Comparison of ENCODE assay signal across 8 mouse cellular contexts in the genomic region with DNA sequence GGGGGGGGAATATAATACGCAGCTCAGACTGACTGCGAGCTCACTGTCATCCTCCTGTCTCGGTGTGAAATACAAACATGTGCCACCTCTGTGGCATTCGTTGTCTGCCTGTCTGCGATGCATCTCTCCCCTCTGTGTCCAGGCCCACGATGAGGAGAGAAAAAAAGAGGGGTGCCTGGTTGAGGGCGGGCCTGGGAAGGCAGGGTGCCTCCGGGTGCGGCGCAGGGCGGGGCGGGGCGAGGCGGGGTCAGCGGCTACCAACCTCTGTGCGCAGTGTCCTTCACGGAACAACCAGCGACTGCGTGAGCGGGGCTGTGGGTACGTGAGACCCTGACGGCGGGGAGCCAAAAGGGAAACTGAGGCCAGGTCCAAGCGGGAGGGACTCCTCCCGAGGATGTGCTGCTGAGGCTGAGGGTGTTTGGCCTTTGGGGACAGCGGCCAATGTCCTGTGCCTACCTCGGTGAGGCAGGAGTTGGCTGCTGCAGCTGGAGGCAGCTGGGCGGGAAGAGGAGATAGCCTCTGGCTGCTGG. TPM values are rescaled to one million over a fixed set of nuclear protein-coding genes. Genes with fewer than 3 reads are reported as not detected.
DNase-seq lines count a peak whose midpoint lies in the region; ATAC-seq and TF ChIP-seq lines count a peak whose summit lies in the region.

TSS of gene Tspo (plus strand) at position 266 of the 530 bp plus-strand sequence.
TSS of gene Mcat (minus strand) at position 461 of the 530 bp plus-strand sequence.

- WGBS in hindbrain, embryonic 13.5 days = 2% methylated on average over 28 of the region's 28 CpGs
- 1% methylated on average over 26 of the region's 28 CpGs for WGBS in midbrain, postnatal 0 days

- H3K4me2 ChIP-seq in hindbrain, embryonic 13.5 days = peak within 1 kb of the TSS; percentile 67
- H3K4me2 ChIP-seq in midbrain, postnatal 0 days (ENCODE audit: low read depth, low read length, poor library complexity, severe bottlenecking) = peak within 1 kb of the TSS; percentile 68

- H3K36me3 ChIP-seq in hindbrain, embryonic 13.5 days = no peaks in the 10 kb centered on the region
- H3K36me3 ChIP-seq in midbrain, postnatal 0 days (ENCODE audit: insufficient read depth, low read length) = no peaks in the 10 kb centered on the region

- H3K9ac ChIP-seq in hindbrain, embryonic 13.5 days = peak within 1 kb of the TSS; percentile 67
- peak within 1 kb of the TSS; percentile 33; the same call in 1 of the 2 replicates for H3K9ac ChIP-seq in midbrain, postnatal 0 days (replicated peaks; ENCODE audit: low read length, poor library complexity, severe bottlenecking)

- peak; percentile 78 for DNase-seq in CD4-positive, CD25-positive, alpha-beta regulatory T cell, adult 2 months (ENCODE audit: low read depth, low spot score)
- peak; percentile 73 for DNase-seq in adrenal gland, adult 8-10 months
- peak; percentile 68 for DNase-seq in gastrocnemius, adult 18-20 months (ENCODE audit: low spot score)
- peak; percentile 93 for DNase-seq in liver
- DNase-seq in midbrain, postnatal 0 days (ENCODE audit: low spot score) = no peak
- peak; percentile 61 for DNase-seq in thymus, postnatal 0 days (ENCODE audit: low spot score)
- DNase-seq in layer of hippocampus, postnatal 14 days (ENCODE audit: low spot score in 2 of 2) = no peak

- H3K27ac ChIP-seq in hindbrain, embryonic 13.5 days = no peak within 1 kb of the TSS
- no peak within 1 kb of the TSS for H3K27ac ChIP-seq in midbrain, postnatal 0 days (ENCODE audit: low read depth, low read length)

- TF ChIP-seq CTCF in midbrain, postnatal 0 days (IDR thresholded peaks at IDR 0.05) = no peak

- H3K9me3 ChIP-seq in hindbrain, embryonic 13.5 days = no peaks in the 10 kb centered on the region
- H3K9me3 ChIP-seq in midbrain, postnatal 0 days (ENCODE audit: low read length) = no peaks in the 10 kb centered on the region

- H3K27me3 ChIP-seq in hindbrain, embryonic 13.5 days = peaks cover 45% of the 10 kb centered on the region
- H3K27me3 ChIP-seq in midbrain, postnatal 0 days (ENCODE audit: insufficient read depth, low read length) = peaks cover 13% of the 10 kb centered on the region

- H3K4me1 ChIP-seq in hindbrain, embryonic 13.5 days (replicated peaks) = peaks cover 17% of the 10 kb centered on the region
- H3K4me1 ChIP-seq in midbrain, postnatal 0 days (ENCODE audit: insufficient read depth, low read length) = no peaks in the 10 kb centered on the region; the same call in 1 of the 2 replicates

- peak within 1 kb of the TSS; percentile 39 for H3K4me3 ChIP-seq in hindbrain, embryonic 13.5 days
- peak within 1 kb of the TSS; percentile 23 for H3K4me3 ChIP-seq in midbrain, postnatal 0 days (ENCODE audit: low read depth, low read length)

- ATAC-seq in hindbrain, embryonic 13.5 days (ENCODE audit: low FRiP score) = no peak; the same call in 1 of the 2 replicates
- ATAC-seq in midbrain, postnatal 0 days (ENCODE audit: low FRiP score) = no peak

RNA-seq across cellular contexts. Expression of gene Tspo, which starts in this region (rescaled TPM):
- total RNA-seq in adrenal gland, adult 8-10 months (2022) = 100 to 1,000 TPM; 480 to 546 (median 516) TPM
- 10 to 100 TPM; 19.6 to 26.8 TPM for total RNA-seq in gastrocnemius, adult 18-20 months (2021)
- 12.8 and 13.1 TPM in 2 replicates for polyA plus RNA-seq in hindbrain, embryonic 13.5 days (2015; fragmentation: Nextera tagmentation; extraction: Ambion mirVana)
- total RNA-seq in midbrain, postnatal 0 days (2014; rRNA removed) = 5.5 and 8.0 TPM in 2 replicates
- 8.4 and 11.3 TPM in 2 replicates for polyA plus RNA-seq in midbrain, postnatal 0 days (2015; fragmentation: Nextera tagmentation; extraction: Ambion mirVana)
- 295 and 320 TPM in 2 replicates for polyA plus RNA-seq in thymus, postnatal 0 days (2015; fragmentation: Nextera tagmentation; extraction: Ambion mirVana)
- total RNA-seq in layer of hippocampus, postnatal 14 days (2021) = 1 to 10 TPM; 2.2 to 4.0 TPM

RNA-seq across cellular contexts. Expression of gene Mcat, which starts in this region (rescaled TPM):
- total RNA-seq in adrenal gland, adult 8-10 months (2022) = 10 to 100 TPM; 38.4 to 51.7 (median 43.9) TPM
- total RNA-seq in gastrocnemius, adult 18-20 months (2021) = 10 to 100 TPM; 20.4 to 22.1 TPM
- 33.0 and 34.4 TPM in 2 replicates for polyA plus RNA-seq in hindbrain, embryonic 13.5 days (2015; fragmentation: Nextera tagmentation; extraction: Ambion mirVana)
- total RNA-seq in midbrain, postnatal 0 days (2014; rRNA removed) = 43.9 and 44.4 TPM in 2 replicates
- polyA plus RNA-seq in midbrain, postnatal 0 days (2015; fragmentation: Nextera tagmentation; extraction: Ambion mirVana) = 34.6 and 35.9 TPM in 2 replicates
- 30.9 and 34.4 TPM in 2 replicates for polyA plus RNA-seq in thymus, postnatal 0 days (2015; fragmentation: Nextera tagmentation; extraction: Ambion mirVana)
- 10 to 100 TPM; 29.3 to 30.5 TPM for total RNA-seq in layer of hippocampus, postnatal 14 days (2021)

Comparison
In these comparisons a context has a peak if more than half of its experiments do, and no peak if none do; other contexts are left out.
1. RNA of gene Tspo (total RNA-seq): 480 to 546 TPM in adrenal gland, adult 8-10 months; 19.6 to 26.8 TPM in gastrocnemius, adult 18-20 months, 5.5 to 8.0 TPM in midbrain, postnatal 0 days and 2.2 to 4.0 TPM in layer of hippocampus, postnatal 14 days; every median in the first group is over 10 times any median in the second.
2. RNA of gene Tspo (polyA plus RNA-seq): 295 to 320 TPM in thymus, postnatal 0 days; 12.8 to 13.1 TPM in hindbrain, embryonic 13.5 days and 8.4 to 11.3 TPM in midbrain, postnatal 0 days; every median in the first group is over 10 times any median in the second.
3. DNase-seq: peak in CD4-positive, CD25-positive, alpha-beta regulatory T cell, adult 2 months (single experiment), adrenal gland, adult 8-10 months (single experiment), gastrocnemius, adult 18-20 months (single experiment), liver (single experiment) and thymus, postnatal 0 days (single experiment); none in midbrain, postnatal 0 days (single experiment) and layer of hippocampus, postnatal 14 days (0 of 2).